Mouse (Mus musculus): ENCODE measurements around the gene Cox19. TPM values are rescaled to one million over a fixed set of nuclear protein-coding genes. Genes with fewer than 3 reads are reported as not detected.

Gene Cox19
- polyA plus RNA-seq, 1 experiment from 2014 or later = 106 TPM

GRCm38 (mm10) chr5:139324691-139325394 lies 26.4 kb downstream of the Cox19 start:
- H3K9ac ChIP-seq = peak overlapping the region; percentile 62
- peak overlapping the region; percentile 97 for H3K4me2 ChIP-seq
- H3K36me3 ChIP-seq (ENCODE audit: insufficient read depth) = no peaks in the 10 kb centered on the region
- H3K27me3 ChIP-seq (ENCODE audit: insufficient read depth, low read length) = peaks cover 32% of the 10 kb centered on the region
- 2% methylated on average over 52 of the region's 62 CpGs for WGBS
- ATAC-seq (ENCODE audit: insufficient read depth) = peak; percentile 42; the same call in 1 of the 2 replicates
- TF ChIP-seq CTCF (IDR thresholded peaks at IDR 0.05; ENCODE audit: low read depth) = no peak
- H3K27ac ChIP-seq (ENCODE audit: low read depth) = no peak overlapping the region
- peak overlapping the region; percentile 56 for H3K4me3 ChIP-seq (ENCODE audit: low read depth, low read length)
- no peaks in the 10 kb centered on the region; the same call in 1 of the 2 replicates for H3K4me1 ChIP-seq (ENCODE audit: insufficient read depth)
- DNase-seq = peak; percentile 16
- no peaks in the 10 kb centered on the region for H3K9me3 ChIP-seq (ENCODE audit: low read depth, low read length)

GRCm38 (mm10) chr5:139324045-139324491 lies 27.1 kb downstream of the Cox19 start:
- Histone ChIP-seq H3K4me2 (peak overlapping the region; percentile 97), H3K9ac (no peak overlapping the region), H3K9me3 (ENCODE audit: low read depth, low read length) (no peaks in the 10 kb centered on the region), H3K4me3 (ENCODE audit: low read depth, low read length) (peak overlapping the region; percentile 56; the same call in 1 of the 2 replicates), H3K27me3 (ENCODE audit: insufficient read depth, low read length) (peaks cover 32% of the 10 kb centered on the region), H3K4me1 (ENCODE audit: insufficient read depth) (no peaks in the 10 kb centered on the region; the same call in 1 of the 2 replicates), H3K27ac (ENCODE audit: low read depth) (no peak overlapping the region), H3K36me3 (ENCODE audit: insufficient read depth) (no peaks in the 10 kb centered on the region)
- WGBS = 58% methylated on average over 5 of the region's 5 CpGs
- TF ChIP-seq CTCF (IDR thresholded peaks at IDR 0.05; ENCODE audit: low read depth) = no peak
- ATAC-seq (ENCODE audit: insufficient read depth) (no peak), DNase-seq (no peak)

- TF ChIP-seq CTCF (IDR thresholded peaks at IDR 0.05; ENCODE audit: low read depth) = no peak
- ATAC-seq (ENCODE audit: insufficient read depth) (no peak), DNase-seq (peak; percentile 42)
- H3K9ac ChIP-seq = no peak overlapping the region
- 73% methylated on average over 9 of the region's 9 CpGs for WGBS
- no peaks in the 10 kb centered on the region for H3K36me3 ChIP-seq (ENCODE audit: insufficient read depth)
- no peaks in the 10 kb centered on the region for H3K9me3 ChIP-seq (ENCODE audit: low read depth, low read length)
- no peak overlapping the region for H3K4me3 ChIP-seq (ENCODE audit: low read depth, low read length)
- H3K4me1 ChIP-seq (ENCODE audit: insufficient read depth) = no peaks in the 10 kb centered on the region; the same call in 1 of the 2 replicates
- H3K4me2 ChIP-seq = peak overlapping the region; percentile 22; the same call in 1 of the 2 replicates
- H3K27ac ChIP-seq (ENCODE audit: low read depth) = no peak overlapping the region
- peaks cover 32% of the 10 kb centered on the region for H3K27me3 ChIP-seq (ENCODE audit: insufficient read depth, low read length)
Observed at GRCm38 (mm10) chr5:139323260-139323924, 27.8 kb downstream of the Cox19 start.

- WGBS = 78% methylated on average over 6 of the region's 6 CpGs
- no peak for TF ChIP-seq CTCF (IDR thresholded peaks at IDR 0.05; ENCODE audit: low read depth)
- no peak overlapping the region for H3K4me3 ChIP-seq (ENCODE audit: low read depth, low read length)
Observed at GRCm38 (mm10) chr5:139321331-139321730, 29.9 kb downstream of the Cox19 start.

GRCm38 (mm10) chr5:139320424-139320823 lies 30.8 kb downstream of the Cox19 start:
- no peak for TF ChIP-seq CTCF (IDR thresholded peaks at IDR 0.05; ENCODE audit: low read depth)
- no peak overlapping the region for H3K9ac ChIP-seq
- WGBS = 66% methylated on average over 7 of the region's 7 CpGs
- no peak overlapping the region for H3K27ac ChIP-seq (ENCODE audit: low read depth)
- H3K4me3 ChIP-seq (ENCODE audit: low read depth, low read length) = no peak overlapping the region
- H3K9me3 ChIP-seq (ENCODE audit: low read depth, low read length) = no peaks in the 10 kb centered on the region
- H3K4me1 ChIP-seq (ENCODE audit: insufficient read depth) = no peaks in the 10 kb centered on the region; the same call in 1 of the 2 replicates
- H3K27me3 ChIP-seq (ENCODE audit: insufficient read depth, low read length) = peaks cover 18% of the 10 kb centered on the region
- H3K4me2 ChIP-seq = no peak overlapping the region
- H3K36me3 ChIP-seq (ENCODE audit: insufficient read depth) = no peaks in the 10 kb centered on the region
- DNase-seq = no peak
- no peak for ATAC-seq (ENCODE audit: insufficient read depth)

More at GRCm38 (mm10) chr5:139321331-139321730, 29.9 kb downstream of the Cox19 start:
- no peaks in the 10 kb centered on the region for H3K9me3 ChIP-seq (ENCODE audit: low read depth, low read length)
- ATAC-seq (ENCODE audit: insufficient read depth) (no peak), DNase-seq (no peak)
- no peaks in the 10 kb centered on the region for H3K36me3 ChIP-seq (ENCODE audit: insufficient read depth)
- no peaks in the 10 kb centered on the region; the same call in 1 of the 2 replicates for H3K4me1 ChIP-seq (ENCODE audit: insufficient read depth)
- no peak overlapping the region for H3K9ac ChIP-seq
- H3K27ac ChIP-seq (ENCODE audit: low read depth) = no peak overlapping the region
- H3K27me3 ChIP-seq (ENCODE audit: insufficient read depth, low read length) = peaks cover 26% of the 10 kb centered on the region
- H3K4me2 ChIP-seq = no peak overlapping the region

- WGBS = 62% methylated on average over 21 of the region's 21 CpGs
- Histone ChIP-seq H3K27me3 (ENCODE audit: insufficient read depth, low read length) (no peaks in the 10 kb centered on the region), H3K4me2 (no peak overlapping the region), H3K36me3 (ENCODE audit: insufficient read depth) (no peaks in the 10 kb centered on the region), H3K9me3 (ENCODE audit: low read depth, low read length) (no peaks in the 10 kb centered on the region), H3K9ac (no peak overlapping the region), H3K4me1 (ENCODE audit: insufficient read depth) (no peaks in the 10 kb centered on the region), H3K27ac (ENCODE audit: low read depth) (no peak overlapping the region), H3K4me3 (ENCODE audit: low read depth, low read length) (no peak overlapping the region)
- TF ChIP-seq CTCF (IDR thresholded peaks at IDR 0.05; ENCODE audit: low read depth) = no peak
- ATAC-seq (ENCODE audit: insufficient read depth) (no peak), DNase-seq (no peak)
Observed at GRCm38 (mm10) chr5:139317751-139318504, 33.3 kb downstream of the Cox19 start.

All from lung, embryonic 14.5 days (tissue).